Mouse (Mus musculus) adrenal gland, postnatal 36 days (tissue): ENCODE measurements around the gene Umps. TPM values are rescaled to one million over a fixed set of nuclear protein-coding genes. Genes with fewer than 3 reads are reported as not detected.

ENCODE experiments used
- DNase-seq, 2 experiments: peaks; one replicate each; pipeline ENCODE4 v3.0.0; 2021; ENCODE audit warnings: mixed read lengths in 1 of 2
- long read RNA-seq, 2 experiments: library from polyadenylated mRNA; stranded (forward); transcript quantifications; one replicate each; pipeline ENCODE4 v2.0.0; 2021; ENCODE audit warnings: borderline sequencing depth in 2 of 2
- total RNA-seq, 2 experiments: library from RNA; stranded (reverse); gene quantifications; 2 replicates each; pipeline ENCODE4 v1.2.3; 2021

Gene Umps
- total RNA-seq = 10 to 100 TPM; 42.3 to 50.8 TPM
- long read RNA-seq, experiment 1, transcript Umps-201 (6 exons, 3,484 nt) = major isoform, 126 of 145 reads
- long read RNA-seq, experiment 1, partial matches to known transcripts = 13 of 145 reads
- long read RNA-seq, experiment 1, other reads (novel, unspliced or antisense) = 4 of 145 reads
- long read RNA-seq, experiment 2, transcript Umps-201 (6 exons, 3,484 nt) = major isoform, 21 of 24 reads
- long read RNA-seq, experiment 2, partial matches to known transcripts = 1 of 24 reads
- long read RNA-seq, experiment 2, other reads (novel, unspliced or antisense) = 2 of 24 reads

DNA sequence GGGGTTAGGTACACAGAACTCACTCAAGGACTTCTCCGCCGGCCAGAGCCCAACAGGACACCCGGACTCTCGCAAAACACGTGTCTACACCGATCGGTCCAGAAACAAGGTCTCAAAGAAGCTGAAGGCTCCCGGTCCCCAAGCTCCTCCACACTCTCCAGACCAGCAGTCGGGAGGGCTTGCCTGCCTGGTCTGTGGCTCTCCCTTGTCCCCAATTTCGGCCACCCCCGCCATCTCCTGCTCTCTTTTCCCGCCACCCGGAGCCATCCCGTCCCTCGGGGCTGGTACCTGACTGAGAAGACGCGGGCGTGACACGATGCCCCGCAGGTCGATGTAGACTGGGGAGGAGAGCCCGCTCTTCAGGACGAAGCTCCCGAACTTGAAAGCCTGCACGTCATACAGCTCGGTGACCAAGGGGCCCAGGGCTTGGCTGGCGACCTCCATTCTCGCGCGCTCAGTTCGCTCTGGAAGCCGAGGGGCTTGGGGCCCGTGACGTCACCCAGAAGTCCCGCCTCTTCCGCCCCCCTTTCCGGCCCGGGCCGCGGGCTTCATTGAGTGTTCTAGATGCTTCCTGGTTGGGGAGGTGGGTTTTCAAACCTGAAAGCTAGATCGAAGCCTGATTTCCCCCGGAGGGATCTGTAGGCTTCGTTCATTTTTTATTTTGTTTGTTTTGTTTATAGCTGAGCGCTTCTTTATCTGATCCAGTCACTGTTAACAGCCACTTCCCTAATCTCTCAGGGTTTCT lies at the start of gene Umps:
TSS of gene Umps (minus strand) at position 501 of the 745 bp plus-strand sequence.
- peak; percentile 84 to 91 for DNase-seq

DNA sequence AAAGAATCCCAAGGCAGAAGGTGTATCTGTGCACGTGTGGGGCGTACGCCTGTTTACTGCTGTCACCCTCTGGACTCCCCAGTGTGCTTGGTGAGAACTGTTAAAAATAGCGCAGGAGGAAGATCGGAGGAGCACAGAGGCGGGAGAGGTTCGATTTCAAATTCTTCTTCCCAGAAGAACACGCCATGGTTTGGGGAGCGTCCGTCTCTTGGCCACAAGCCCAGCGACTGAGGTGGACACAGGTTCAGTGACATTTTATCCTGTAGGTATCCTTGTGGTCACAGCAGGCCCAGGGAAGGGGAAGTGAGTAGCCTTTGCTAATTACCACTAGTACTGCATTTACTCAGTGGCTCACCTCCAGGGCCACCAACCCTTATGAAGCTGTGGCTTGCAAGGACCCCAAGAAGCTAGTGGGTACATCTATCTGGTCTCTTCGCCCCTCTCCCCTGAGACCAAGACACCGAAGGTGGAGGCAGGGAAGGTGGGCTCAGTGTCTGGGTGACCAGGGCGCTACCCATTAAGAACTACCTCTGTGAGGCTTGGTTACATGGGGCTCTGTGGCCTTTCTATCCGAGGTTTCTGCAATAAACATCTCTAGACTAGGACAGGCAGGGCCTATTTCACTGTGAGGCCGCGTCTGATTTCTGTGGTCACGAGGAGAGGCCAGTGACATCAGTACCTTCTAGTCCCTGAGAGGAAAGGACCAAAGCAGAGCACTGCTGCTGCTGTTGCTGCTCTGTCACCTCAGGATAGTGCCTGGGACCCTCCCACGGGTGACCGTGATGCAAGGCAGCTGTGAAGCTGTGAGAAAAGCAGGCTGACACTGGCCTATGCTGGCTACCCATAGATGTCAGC lies 45.4 kb upstream of the Umps start:
- no peak for DNase-seq

DNA sequence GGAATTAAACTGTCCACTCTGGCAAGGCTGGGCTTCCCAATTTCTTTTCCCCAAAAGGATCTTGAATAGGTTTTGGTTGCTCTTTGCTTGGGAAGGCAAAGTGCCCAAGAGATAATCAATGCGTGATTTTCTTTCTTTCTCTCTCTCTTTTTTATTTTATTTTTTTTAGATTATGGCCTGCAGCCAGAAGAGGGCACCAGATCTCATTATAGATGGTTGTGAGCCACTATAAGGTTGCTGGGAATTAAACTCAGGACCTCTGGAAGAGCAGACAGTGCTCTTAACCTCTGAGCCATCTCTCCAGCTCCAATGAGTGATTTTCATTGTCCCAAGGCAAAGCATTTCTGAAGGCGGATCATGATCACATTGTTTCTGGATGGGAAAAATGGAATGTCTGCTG lies 42.7 kb upstream of the Umps start:
- DNase-seq = no peak

DNA sequence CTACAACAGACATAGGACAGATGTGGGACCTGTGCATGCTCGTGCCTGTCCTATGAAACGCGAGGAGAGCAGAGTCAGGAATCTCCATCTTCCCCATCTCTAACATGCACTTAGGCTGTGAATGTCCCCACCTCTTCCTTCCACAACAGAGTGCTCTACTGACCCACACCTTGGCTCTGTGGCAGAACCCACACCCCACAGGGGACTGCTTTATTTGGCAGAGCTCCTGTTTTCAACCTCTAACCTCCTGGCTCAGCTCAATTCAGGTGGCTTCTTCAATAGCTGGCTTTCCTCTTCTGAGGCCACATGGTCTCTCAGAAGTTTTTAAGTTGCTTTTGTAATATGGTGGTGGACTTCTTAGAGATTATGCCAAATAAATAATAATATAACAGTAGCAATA lies 39.1 kb upstream of the Umps start:
- DNase-seq = no peak

DNA sequence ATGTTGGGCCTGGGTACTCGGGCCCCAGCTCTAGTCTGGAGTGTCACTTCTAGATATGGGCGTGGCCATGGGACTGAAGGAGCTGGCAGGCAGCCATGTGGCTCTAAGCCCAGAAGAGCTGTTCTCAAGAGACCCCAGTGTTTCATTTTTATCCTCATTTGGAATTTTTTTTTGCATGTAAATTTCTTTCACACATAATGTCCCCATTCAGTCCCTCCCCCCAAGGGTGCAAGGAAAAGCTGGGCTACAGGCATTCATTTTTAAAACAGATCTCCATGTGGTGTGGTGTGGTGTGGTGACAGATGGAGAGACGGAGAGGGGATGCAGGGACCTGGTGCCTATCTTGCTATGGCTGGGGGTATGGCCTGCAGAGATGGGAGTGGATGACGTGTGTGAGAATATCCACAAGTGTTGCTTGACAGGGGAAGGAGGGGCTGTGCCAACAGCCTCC lies 37.3 kb upstream of the Umps start:
- peak in 1 of 2 experiments; percentile 30 for DNase-seq

DNA sequence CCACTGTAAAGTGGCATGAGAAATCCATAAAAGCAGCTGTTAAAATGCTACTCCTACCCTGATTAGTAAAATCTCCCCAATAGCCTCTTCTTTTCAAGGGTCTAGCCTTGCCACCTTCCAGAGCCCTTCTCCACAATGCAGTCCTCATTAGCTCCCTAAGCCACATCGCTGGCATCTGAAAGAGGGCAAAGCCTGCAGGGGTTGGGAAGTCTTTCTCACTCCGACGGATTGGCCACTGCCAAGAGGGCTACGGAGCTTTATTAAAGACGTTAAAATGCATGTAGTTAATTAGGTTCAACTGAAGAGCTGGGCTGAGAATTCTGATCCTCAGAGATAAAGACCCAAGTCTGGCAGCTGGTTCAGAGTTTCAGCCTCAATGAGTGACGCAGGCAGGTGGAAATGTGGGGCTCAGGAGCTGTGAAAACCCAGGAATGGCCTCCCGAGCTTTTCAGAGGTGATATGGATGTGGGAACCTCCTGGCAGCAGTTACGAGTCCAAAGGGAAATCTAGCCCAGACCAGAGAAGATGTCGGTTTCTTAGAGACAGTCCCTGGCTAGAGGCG lies 36.8 kb upstream of the Umps start:
- DNase-seq = no peak

DNA sequence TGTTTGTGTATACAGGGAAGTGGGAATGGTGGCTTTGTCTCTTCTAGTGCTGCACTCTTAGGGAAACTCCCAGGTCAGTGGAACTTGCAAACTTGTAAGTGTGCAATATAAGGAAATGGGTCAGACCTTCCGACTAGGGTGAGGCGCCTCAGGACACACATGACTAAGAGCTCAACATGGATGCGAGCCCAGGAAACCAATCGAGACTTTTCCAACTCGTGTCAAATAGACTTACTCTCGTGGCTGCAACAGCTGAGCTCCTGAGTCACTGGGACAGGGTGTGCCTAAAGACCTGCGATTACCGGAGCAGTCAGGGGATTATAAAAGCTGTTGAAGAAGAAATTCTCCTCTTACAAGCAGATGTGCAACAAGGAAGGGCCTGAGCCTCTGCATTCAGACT lies 33.9 kb upstream of the Umps start:
- peak; percentile 5 to 38 for DNase-seq

DNA sequence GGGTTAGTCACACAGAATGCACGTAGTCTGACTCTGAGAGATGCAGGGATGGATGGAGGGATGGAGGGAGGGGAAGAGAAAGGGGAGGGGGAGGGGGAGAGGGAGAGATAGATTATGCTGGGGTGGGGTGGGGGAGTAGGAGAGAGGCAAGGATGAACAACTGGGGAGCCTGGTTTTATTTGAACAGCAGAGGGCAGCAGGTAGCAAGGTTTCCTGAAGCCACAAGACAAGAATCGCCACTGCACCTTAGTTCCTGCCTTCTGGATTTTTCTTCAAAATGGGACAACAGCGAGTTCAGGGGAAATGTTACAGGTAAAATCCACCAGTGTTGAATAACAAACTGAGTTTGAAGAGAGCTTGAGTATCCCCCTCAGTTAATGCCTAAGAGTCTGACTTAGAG lies 32.5 kb upstream of the Umps start:
- peak; percentile 40 to 60 for DNase-seq

DNA sequence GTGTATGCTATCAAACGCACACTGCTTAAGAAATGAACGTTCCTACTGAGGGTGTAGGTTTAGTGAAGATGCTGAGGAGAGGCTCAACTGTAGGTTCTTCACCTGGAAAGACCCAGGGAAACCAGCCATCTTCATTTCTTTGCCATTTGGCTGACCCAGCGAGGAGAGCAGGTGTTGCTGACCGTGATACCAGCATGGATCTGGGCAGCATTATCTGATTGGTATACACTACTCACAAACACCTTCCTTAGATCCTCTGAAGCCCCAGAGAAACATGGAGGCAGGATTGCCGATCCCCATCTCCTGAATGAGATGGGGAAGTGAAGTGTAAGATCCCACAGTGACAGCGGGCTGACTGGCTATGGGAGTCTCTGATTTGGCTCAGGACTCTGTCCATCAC lies 31.2 kb upstream of the Umps start:
- DNase-seq = no peak

DNA sequence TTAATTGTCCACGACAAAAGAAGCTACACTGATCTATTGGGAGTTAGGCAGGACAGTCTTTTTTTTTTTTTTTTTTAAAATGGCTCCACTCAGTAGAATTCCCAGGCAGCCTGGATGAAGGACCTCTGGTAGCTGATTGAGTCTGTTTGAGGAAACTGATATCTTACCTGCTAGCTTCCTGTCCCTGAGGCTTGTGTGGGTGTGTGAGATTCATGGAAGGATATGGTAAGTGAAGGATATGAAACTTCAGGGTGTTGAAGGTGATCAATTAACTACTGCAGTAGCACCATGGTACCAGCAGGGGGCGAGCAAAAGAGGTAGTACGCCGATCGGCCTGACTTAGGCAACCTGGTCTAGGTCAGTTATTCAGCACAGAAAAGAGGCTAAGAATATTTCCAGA lies 29.2 kb upstream of the Umps start:
- peak; percentile 61 to 75 for DNase-seq

DNA sequence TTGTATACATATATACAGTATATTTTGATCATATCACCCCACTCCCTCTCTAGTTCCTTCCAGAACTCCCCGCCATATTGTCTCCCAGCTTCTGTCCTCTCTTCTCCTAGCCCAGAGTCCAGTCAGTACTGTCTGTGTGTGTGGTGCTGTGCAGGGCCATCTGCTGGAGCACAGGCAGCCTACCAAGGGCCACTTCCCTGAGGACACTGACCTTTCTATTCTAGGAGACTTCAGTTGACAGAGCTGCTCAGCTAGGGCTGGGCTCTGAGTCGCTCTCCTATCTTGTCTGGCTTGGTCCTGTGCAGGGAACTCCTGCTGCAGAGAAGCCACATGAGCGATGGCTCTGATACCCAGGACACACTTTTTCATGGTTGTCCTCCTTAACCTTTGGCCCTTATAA lies 28.7 kb upstream of the Umps start:
- no peak for DNase-seq

DNA sequence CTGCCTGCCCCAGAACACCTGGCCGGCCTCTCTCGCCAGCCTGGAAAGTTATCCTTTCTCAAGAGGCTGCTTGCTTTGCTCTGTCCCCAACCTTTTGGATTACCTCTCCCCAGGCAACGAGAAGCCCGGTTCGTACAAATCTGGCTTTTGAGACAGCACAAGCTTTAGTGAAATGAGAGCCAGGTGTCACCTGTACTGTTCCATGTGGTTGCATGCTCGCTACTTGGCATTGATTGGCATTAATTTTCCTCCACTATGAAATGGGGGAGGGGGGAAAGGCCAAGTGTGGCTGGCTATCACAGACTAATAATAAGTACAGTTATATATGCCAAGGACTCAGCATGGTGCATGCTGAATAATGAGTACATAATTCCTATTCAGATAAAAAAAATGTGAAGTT lies 27.5 kb upstream of the Umps start:
- no peak for DNase-seq

DNA sequence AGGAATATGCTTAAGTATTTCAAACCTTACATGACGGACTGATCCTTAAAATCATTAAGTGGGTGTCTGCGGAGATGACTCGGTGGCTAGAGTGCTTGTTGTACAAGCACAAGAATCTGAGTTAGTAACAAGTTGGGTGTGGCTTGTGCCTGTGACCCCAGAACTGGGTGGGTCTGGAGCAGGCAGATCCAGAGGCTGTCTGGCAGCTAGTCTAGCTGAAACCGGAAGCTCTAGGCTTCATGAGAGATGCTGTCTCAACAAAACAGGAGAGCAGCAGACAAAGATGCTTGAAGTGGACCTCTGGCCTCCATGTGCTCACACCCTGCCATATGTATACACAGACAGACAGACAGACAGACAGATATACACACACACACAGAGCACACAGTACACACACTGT lies 23.9 kb upstream of the Umps start:
- no peak for DNase-seq

DNA sequence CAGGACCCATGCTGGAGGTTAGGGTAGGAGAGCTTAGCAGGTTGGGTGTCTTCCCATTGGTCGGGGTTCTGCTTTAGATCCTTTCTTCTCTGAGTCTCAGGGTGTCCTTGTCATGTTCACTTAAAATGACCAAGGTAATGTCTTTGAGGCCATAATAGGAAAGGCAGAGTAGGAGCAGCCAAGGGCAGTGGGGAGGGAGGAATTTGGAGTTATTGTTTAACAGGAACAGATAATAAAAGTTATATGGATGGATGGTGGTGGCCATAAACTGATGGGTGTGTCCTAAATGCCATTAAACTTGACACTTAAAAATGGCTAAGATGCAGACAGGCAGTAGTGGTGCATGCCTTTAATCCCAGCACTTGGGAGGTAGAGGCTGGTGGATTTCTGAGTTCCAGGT lies 22.3 kb upstream of the Umps start:
- DNase-seq = no peak

DNA sequence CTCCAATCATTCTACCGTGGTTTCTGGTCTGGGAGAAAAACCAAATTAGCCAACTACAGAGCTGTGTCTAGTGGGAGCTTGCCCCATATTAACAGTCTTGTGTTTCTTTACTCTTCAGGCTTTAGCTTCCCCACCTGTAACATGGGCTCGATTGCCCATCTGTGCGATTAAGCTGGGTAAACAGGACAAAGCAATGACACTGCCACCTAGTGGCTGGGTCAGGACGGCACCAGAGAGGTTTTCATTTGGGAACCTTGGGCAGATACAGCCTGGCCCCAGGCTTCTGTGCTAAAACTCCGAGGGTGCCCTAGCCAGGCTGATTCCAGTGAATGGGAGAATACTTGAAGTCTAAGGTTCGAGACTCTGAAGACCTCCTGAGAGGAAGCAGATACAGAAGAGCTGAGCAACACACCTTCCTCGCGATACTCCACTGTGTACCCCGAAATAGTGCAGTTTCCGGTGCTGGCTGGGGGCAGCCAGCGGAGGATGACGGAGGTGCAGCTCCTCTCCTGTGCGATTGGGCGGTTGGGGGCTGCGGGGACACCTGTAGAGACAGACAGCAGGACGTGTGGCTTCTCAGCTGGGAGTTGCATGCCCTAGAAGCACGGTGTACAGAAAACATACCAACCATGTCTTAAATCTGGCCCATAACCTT lies 21.6 kb upstream of the Umps start:
- DNase-seq = peak; percentile 74 to 75

DNA sequence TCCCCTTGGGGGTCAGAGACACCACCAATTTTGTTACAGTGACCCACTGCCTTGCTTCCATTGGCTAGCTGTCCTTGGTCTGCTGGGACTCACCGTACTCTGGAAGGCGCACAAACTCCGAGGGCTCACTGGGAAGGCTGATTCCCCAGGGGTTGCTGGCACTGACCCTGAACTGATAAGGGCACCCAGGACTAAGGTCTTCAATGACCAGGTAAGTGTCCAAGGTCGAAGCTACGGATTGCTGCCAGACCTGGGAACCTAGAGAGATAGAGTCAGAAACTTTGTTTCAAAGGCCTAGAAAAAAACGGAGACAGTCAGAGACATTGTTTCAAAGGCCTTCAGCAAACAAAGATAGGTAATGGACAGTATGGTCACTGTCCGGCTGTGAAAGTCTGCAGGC lies 20.2 kb upstream of the Umps start:
- DNase-seq = no peak

DNA sequence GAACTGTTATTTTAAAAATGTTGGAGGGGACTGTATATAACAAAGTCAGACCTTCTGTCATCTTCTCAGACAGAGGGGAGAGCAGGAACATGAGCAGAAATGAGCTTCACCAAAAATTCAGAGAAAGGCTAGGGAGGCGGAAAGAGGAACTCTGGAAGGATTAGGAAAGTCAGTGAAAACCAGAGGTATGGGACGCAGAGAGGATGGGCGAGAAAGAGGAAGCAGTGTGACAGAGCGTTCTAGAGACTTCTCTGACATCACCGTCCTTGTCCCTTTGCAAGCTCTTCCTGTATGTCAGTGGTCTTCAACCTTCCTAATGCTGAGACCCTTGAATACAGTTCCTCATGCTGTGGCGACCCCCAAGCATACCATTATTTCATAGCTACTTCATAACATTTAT lies 18.5 kb upstream of the Umps start:
- DNase-seq = no peak

DNA sequence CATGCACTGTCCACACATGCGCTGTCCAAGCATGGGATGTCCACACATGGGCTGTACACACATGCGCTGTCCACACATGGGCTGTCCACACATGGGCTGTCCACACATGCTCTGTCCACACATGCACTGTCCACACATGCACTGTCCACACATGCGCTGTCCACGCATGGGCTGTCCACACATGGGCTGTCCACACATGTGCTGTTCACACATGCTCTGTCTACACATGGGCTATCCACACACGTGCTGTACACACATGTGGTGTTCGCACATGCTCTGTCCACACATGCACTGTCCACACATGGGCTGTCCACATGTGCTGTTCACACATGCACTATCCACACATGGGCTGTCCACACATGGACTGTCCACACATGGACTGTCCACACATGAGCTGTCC lies 16.9 kb upstream of the Umps start:
- no peak for DNase-seq

DNA sequence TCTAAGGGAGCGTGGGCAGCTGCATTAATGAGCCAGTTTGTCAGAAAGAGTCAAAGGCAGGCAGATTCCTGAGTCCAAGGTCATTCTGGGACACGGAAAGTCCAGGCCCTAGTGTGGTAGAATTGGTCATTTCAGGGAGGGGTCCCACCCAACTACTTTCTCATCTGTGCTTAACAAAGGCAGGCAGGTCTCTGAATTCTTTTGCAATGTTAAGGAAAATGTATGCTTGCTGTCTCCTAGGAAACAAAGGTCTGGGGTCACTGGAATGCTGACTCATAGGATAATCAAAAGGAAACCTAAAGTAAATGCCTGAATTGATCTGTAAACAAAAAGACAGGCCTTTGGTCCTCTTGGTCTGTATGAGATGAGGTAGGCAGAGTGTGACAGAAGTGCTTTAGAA lies 13.0 kb upstream of the Umps start:
- DNase-seq = no peak

DNA sequence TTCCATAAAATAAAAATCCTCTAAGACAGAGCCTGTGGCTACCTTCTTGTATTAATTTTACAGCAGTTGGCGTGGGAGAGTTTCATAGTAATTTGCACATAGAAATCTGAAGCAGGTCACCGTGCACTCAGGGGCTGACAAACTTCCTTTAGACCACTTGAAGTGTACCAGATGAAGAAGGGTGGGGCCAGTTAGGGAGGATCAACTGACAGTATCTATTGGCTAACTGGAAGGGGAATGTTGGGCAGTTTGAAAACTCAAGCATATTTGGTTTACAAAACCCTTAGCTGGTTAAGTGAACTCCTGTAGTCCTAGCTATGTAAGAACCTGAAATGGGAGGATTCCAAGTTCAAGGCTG lies 424 bp upstream of the Umps start:
- no peak for DNase-seq

DNA sequence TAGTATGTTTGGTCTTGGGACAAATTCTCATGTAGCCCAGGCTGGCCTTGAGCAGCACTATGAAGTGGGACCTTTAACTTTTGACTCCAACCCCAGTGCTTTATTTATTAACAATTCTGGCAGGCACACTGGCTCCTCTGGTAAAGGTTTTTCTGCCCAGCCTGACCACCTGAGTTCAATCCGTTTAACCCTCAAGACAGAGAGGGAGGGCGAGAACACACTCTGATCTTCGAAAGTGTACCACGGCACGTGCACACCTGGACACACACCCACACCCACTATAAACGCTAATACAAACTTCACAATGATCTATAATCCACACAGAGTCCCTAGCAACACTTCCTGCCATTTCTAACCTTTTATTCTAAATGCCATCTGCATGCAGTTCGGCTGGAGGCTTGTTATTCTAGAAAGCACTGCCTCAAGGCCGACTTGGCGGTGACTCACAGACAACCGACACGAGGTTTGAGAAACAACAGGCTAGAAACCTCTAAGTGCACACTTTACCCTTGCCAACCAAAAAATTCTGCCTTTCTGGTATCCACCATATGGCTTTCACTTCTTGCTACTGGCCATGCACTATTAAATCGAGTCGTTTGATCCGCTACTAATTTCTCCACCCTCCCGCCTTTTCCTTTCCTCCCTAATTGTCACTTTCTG lies 830 bp downstream of the Umps start:
- DNase-seq = peak; percentile 68 to 80

DNA sequence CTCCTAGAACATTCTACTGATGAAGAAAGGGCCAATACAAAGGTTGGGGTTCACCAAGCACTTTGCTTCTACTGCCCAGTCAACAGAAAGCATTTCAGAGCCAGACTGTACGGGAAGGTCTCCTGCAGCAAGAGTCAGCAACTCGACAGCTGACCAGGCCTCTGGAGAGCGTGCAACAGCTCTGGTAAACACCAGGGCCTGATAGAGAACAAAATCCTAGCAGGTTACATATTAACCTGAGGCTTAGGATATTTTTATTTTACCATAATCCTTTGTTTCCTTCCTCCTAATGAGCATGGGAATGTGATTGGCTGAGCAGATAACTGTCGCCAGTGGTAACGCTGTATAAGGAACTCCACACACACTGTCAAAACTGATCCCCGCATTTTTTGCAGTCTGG lies 3.3 kb downstream of the Umps start:
- DNase-seq = no peak
